Mouse (Mus musculus) stomach, embryonic 16.5 days (tissue): ENCODE results near the gene Shc3. TPM values are rescaled to one million over a fixed set of nuclear protein-coding genes. Genes with fewer than 3 reads are reported as not detected.

Experiments
- ATAC-seq: fragments of 200-750 bp; cut with Nextera tagmentation; 2 replicates; pipeline ENCODE4 v1.8.0; 2017; ENCODE audit warnings: moderate number of reproducible peaks, moderate TSS enrichment; ENCODE audit not compliant: insufficient read depth, low FRiP score
- H3K27ac ChIP-seq: fragments of 300-500 bp; sonication (generic); 2 replicates; pipeline ENCODE4 v1.5.1; 2014; ENCODE audit warnings: low read length
- H3K27me3 ChIP-seq: fragments of 300-500 bp; sonication (generic); 2 replicates; pipeline ENCODE4 v1.6.1; 2014; ENCODE audit warnings: low read length, control low read depth, mixed read lengths; ENCODE audit not compliant: control insufficient read depth, insufficient read depth
- H3K36me3 ChIP-seq: fragments of 300-500 bp; sonication (generic); 2 replicates; pipeline ENCODE4 v1.6.1; 2014; ENCODE audit warnings: low read length; ENCODE audit not compliant: control insufficient read depth, insufficient read depth
- H3K4me1 ChIP-seq: fragments of 300-500 bp; sonication (generic); 2 replicates; pipeline ENCODE4 v1.6.1; 2014; ENCODE audit warnings: low read length, control low read depth, mixed read lengths; ENCODE audit not compliant: control insufficient read depth, insufficient read depth
- H3K4me2 ChIP-seq: fragments of 300-500 bp; sonication (generic); 2 replicates; pipeline ENCODE4 v1.6.1; 2014; ENCODE audit warnings: low read depth, low read length, mixed read lengths
- H3K4me3 ChIP-seq: fragments of 300-500 bp; sonication (generic); replicated peaks from 2 replicates; pipeline ENCODE4 v1.5.1; 2014; ENCODE audit warnings: mild to moderate bottlenecking, low read length
- H3K9ac ChIP-seq: fragments of 300-500 bp; sonication (generic); 2 replicates; pipeline ENCODE4 v1.6.1; 2014; ENCODE audit warnings: low read length
- H3K9me3 ChIP-seq: fragments of 300-500 bp; sonication (generic); replicated peaks from 2 replicates; pipeline ENCODE4 v1.6.1; 2016; ENCODE audit warnings: low read length, control low read depth; ENCODE audit not compliant: control insufficient read depth
- whole genome bisulfite sequencing: fragments of 180-500 bp; shearing (Covaris S2); extraction: QIAGEN DNeasy Blood & Tissue Kit; methylation state at CpG from one replicate; pipeline ENCODE4 v1.1.7; 2014; 5-methylcytosine and 5-hydroxymethylcytosine counted together
- polyA plus RNA-seq: library from polyadenylated mRNA; unstranded; fragments of >200 nt; fragmentation: Nextera tagmentation; extraction: Ambion mirVana; gene quantifications from 2 replicates; pipeline ENCODE4 v1.2.1, GENCODE M21; 2015

Gene Shc3
- polyA plus RNA-seq, 1 experiment from 2014 or later, result 0.14 TPM

DNA sequence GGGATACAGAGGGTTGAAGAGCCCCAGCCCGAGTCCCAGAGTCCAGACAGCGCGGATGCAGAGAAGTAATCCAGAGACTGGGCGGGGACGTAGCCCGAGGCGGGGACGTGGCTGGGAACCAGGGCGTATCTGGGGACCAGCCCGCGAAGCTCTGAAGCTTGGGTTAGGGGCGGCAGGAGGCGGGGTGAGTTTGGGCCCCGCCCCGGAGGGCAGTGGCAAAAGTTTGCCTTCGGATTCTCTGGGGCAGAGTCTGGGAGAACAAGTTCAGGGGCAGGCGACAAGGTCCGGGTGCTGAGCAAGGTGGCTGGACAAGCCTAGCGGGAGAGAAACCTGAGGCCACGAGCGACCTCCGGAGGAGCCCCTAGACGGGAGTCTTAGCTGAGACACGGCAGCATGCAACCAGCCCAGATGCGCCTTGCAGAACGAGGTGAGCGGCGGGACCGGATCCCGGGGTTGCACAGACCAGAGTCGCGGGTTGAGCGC lies 160.7 kb downstream of the Shc3 start, which contains the start of gene S1pr3:
S1pr3 (plus strand) TSS at position 121 of the 483 bp plus-strand sequence.
- Histone ChIP-seq H3K9me3 (no peaks in the 10 kb centered on the region), H3K4me2 (peak within 1 kb of the TSS; percentile 59), H3K4me1 (peaks cover 13% of the 10 kb centered on the region), H3K27ac (peak within 1 kb of the TSS; percentile 43), H3K36me3 (no peaks in the 10 kb centered on the region), H3K9ac (peak within 1 kb of the TSS; percentile 76), H3K4me3 (peak within 1 kb of the TSS; percentile 57), H3K27me3 (no peaks in the 10 kb centered on the region)
- WGBS, result under 1% methylated on average over 33 of the region's 33 CpGs
- peak; percentile 86 for ATAC-seq

- H3K4me2 ChIP-seq, result peak overlapping the region; percentile 59
- ATAC-seq, result 0 out of 2 replicates have a peak, but pooled peaks have one; percentile 14
These were observed 161.5 kb downstream of the Shc3 start for GRCm38 (mm10) chr13:51407541-51408217.

DNA sequence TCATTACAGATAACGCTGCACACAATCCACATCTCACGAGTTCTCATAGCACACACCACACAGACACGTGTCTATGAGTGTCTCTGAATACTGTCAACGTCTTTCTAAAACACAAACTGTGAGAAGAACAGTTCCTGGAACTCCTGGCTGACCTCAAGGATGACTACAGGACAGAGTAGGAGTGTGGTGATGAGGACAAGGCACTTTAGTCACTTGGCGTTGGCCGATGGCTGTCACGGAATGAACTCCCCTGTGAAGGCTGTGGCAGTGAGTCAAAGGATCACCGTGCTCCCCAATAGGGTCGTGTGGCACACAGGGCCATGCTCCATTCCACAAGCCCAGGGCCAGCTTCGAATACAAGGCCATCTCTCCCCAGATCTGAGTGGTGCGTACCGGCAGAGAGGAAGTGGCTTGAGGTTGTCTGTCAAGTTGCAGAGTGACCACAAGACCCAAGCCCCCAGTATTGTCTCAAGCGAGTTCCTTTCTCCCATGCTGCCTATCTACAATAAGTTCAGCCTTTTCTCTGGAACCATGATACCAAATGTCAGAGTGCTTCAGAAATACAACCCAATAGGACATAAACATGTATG lies 163.4 kb downstream of the Shc3 start:
- H3K36me3 ChIP-seq, result no peaks in the 10 kb centered on the region
- WGBS, result 83% methylated on average over 13 of the region's 13 CpGs
- no peak for ATAC-seq

More at GRCm38 (mm10) chr13:51407541-51408217, 161.5 kb downstream of the Shc3 start:
- Histone ChIP-seq H3K27me3 (no peaks in the 10 kb centered on the region), H3K36me3 (no peaks in the 10 kb centered on the region), H3K9me3 (no peaks in the 10 kb centered on the region), H3K9ac (0 out of 2 replicates have a peak overlapping the region, but pooled peaks have one; percentile 76), H3K27ac (peak overlapping the region; percentile 43), H3K4me1 (peaks cover 13% of the 10 kb centered on the region), H3K4me3 (peak overlapping the region; percentile 57)
- WGBS, result 33% methylated on average over 13 of the region's 13 CpGs

DNA sequence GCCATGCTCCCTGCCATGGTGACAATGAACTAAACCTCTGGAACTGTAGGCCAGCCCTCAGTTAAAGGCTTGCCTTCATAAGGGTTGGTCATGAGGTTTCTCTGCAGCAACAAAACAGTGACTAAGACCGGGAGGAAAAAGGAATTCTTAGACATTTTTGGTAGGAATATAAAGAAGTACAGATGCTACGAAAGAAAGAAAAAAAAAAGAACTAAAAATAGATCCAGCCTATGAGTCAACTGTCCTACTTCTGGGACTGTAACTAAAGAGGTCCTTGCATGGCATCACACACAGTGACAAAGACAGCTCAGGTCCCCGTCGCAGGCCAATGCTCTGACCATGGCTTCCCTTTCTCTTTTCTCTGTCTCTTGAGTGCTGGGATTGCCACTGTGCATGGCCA lies 164.7 kb downstream of the Shc3 start:
- Histone ChIP-seq H3K27me3 (no peaks in the 10 kb centered on the region), H3K27ac (no peak overlapping the region), H3K4me2 (no peak overlapping the region), H3K9me3 (no peaks in the 10 kb centered on the region), H3K4me3 (no peak overlapping the region), H3K4me1 (peaks cover 22% of the 10 kb centered on the region), H3K9ac (no peak overlapping the region), H3K36me3 (no peaks in the 10 kb centered on the region)
- WGBS, result 71% methylated on average over 4 of the region's 4 CpGs
- no peak for ATAC-seq

More for the DNA sequence above, 163.4 kb downstream of the Shc3 start:
- Histone ChIP-seq H3K27ac (no peak overlapping the region), H3K4me1 (peaks cover 16% of the 10 kb centered on the region), H3K4me3 (no peak overlapping the region), H3K9me3 (no peaks in the 10 kb centered on the region), H3K27me3 (no peaks in the 10 kb centered on the region), H3K9ac (no peak overlapping the region), H3K4me2 (no peak overlapping the region)

DNA sequence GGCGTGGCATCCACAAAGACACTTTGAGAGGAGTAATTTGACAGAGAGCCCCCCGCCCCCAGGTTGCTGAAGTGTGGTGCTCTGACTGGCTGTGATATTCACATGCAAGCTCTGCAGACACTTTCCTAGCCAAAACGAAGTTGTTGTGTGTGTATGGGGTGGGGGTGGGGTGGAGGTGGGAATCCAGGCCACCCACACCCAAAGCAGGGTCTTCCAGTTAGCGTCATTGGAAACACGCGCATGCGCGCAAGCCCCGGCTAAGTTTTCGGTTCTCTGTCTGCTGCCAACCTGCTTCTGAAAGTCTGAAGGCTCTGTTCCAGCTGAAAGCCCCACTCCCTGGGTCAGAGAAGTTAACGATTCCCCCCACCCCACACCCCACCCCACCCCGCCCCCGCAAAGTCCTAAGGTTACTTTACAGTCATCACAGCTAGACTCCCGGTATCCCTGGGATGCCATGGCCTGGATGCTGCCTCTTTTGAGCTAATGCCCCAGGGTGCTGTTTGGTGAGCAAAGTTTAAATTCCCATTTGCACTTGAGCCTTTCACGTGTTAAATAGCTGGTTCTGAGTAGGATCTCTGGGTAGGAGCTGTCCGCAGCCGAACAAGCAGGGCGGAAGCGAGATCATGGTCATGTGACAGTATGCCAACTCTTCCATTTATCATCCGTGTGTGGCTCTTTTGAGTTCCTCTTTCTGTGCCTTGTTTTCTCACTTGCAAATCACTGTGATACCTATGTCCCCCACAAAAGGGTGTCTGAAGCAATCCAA lies 168.3 kb downstream of the Shc3 start:
- 4% methylated on average over 20 of the region's 20 CpGs for WGBS
- peak; percentile 39; the same call in 1 of the 2 replicates for ATAC-seq
- Histone ChIP-seq H3K4me2 (peak overlapping the region; percentile 78), H3K9me3 (no peaks in the 10 kb centered on the region), H3K36me3 (no peaks in the 10 kb centered on the region), H3K4me1 (peaks cover 11% of the 10 kb centered on the region; the same call in 1 of the 2 replicates), H3K9ac (peak overlapping the region; percentile 62), H3K4me3 (peak overlapping the region; percentile 41), H3K27me3 (no peaks in the 10 kb centered on the region), H3K27ac (no peak overlapping the region)

- Histone ChIP-seq H3K36me3 (no peaks in the 10 kb centered on the region), H3K4me2 (peak overlapping the region; percentile 78), H3K27ac (no peak overlapping the region), H3K9ac (peak overlapping the region; percentile 62), H3K9me3 (peaks cover 1% of the 10 kb centered on the region; the same call in 1 of the 2 replicates), H3K4me1 (peaks cover 11% of the 10 kb centered on the region; the same call in 1 of the 2 replicates), H3K4me3 (peak overlapping the region; percentile 41), H3K27me3 (no peaks in the 10 kb centered on the region)
- ATAC-seq, result peak; percentile 45; the same call in 1 of the 2 replicates
- WGBS, result 27% methylated on average over 14 of the region's 14 CpGs
These were observed 169.0 kb downstream of the Shc3 start for GRCm38 (mm10) chr13:51400186-51400719.

DNA sequence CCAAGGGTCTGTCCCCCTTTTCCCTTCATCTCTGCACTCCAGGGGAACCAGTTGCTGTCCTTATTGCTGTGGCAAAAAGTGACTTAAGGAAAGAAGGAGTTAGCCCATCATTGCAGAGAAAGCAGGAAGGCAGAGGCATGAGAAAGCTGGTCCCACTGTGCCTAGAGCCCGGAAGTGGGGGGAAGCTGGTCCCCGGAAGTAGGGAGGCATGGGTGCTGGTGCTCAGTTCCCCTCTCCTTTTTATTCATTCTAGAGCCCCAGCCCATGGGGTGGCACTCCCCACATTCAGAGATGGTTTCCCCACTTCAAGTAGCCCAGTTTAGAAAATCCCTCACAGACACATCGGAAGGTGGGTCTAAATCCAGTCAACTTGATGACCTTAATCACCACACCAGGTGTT lies 169.7 kb downstream of the Shc3 start:
- Histone ChIP-seq H3K36me3 (no peaks in the 10 kb centered on the region), H3K9ac (no peak overlapping the region), H3K4me1 (peaks cover 11% of the 10 kb centered on the region; the same call in 1 of the 2 replicates), H3K4me2 (no peak overlapping the region), H3K4me3 (no peak overlapping the region), H3K27me3 (no peaks in the 10 kb centered on the region), H3K27ac (no peak overlapping the region), H3K9me3 (peaks cover 4% of the 10 kb centered on the region; the same call in 1 of the 2 replicates)
- WGBS, result 98% methylated on average over 3 of the region's 3 CpGs
- ATAC-seq, result no peak

DNA sequence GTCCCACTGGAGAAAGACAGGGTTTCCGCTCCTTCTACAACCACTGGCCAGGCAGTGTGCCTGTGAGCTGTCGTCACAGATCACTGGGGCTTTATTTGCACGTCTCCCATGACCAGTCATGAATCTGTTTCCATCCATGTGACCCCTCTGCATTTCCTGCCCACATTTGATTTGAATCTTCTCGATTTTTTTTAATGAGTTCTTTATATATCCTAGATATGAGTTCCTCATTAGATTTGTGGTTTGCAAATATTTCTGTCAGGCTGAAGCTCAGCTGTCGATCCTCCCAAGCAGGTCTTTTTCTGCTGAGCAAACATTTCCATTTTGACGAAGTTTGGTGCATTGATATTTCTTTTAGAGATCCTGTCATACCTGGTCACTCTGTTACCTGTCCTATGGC lies 171.4 kb downstream of the Shc3 start:
- Histone ChIP-seq H3K4me3 (no peak overlapping the region), H3K27me3 (no peaks in the 10 kb centered on the region), H3K9ac (no peak overlapping the region), H3K27ac (no peak overlapping the region), H3K4me1 (peaks cover 9% of the 10 kb centered on the region; the same call in 1 of the 2 replicates), H3K4me2 (no peak overlapping the region), H3K9me3 (peaks cover 4% of the 10 kb centered on the region; the same call in 1 of the 2 replicates), H3K36me3 (no peaks in the 10 kb centered on the region)
- no peak for ATAC-seq
- 74% methylated on average over 6 of the region's 6 CpGs for WGBS
